Mouse (Mus musculus): Measurements from ENCODE around the gene Lingo3. TPM values are rescaled to one million over a fixed set of nuclear protein-coding genes. Genes with fewer than 3 reads are reported as not detected.
"Not testable (repeated sequence)": the region's sequence is repeated elsewhere in the genome, so short reads cannot be mapped to it uniquely, and the experiment has no call there.

The Lingo3 gene
- total RNA-seq, 1 experiment from 2014 or later, result 1.0 TPM

DNA sequence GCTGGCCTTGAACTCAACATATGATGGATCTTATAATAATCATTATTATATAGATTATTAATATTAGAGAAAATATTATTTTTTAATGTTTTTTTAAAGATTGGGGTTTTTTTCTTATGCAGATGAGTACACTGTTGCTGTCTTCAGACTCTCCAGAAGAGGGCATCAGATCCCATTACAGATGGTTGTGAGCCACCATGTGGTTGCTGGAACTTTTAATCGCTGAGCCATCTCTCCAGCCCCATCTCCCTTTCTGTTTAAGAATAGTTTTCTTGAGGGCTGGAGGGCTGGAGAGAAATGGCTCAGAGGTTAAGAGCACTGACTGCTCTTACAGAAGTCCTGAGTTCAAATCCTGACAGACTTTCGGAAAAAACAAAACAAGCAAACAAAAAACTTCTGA, 21.8 kb downstream of the Lingo3 start:
- DNase-seq, result peak; percentile 43

DNA sequence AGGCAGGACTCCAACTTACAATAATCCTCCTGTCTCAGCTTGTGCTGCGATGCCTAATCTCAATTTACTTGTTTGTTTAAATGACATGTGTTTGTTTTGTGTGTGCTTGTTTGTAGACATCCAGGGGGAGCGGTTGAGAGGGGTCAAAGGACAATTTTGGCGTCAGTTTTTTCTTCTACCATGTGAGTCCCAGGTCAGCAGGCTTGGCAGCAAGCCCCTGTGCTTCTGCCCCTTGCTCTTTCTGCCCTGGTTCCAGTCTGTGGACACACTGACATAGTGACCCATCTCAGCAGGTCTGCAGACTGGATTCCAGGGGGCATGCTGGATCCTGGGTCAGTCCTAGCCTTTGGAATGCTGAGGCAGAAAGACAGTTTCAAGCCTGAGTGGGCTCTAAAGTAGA, 24.4 kb downstream of the Lingo3 start:
- DNase-seq, result no peak

DNA sequence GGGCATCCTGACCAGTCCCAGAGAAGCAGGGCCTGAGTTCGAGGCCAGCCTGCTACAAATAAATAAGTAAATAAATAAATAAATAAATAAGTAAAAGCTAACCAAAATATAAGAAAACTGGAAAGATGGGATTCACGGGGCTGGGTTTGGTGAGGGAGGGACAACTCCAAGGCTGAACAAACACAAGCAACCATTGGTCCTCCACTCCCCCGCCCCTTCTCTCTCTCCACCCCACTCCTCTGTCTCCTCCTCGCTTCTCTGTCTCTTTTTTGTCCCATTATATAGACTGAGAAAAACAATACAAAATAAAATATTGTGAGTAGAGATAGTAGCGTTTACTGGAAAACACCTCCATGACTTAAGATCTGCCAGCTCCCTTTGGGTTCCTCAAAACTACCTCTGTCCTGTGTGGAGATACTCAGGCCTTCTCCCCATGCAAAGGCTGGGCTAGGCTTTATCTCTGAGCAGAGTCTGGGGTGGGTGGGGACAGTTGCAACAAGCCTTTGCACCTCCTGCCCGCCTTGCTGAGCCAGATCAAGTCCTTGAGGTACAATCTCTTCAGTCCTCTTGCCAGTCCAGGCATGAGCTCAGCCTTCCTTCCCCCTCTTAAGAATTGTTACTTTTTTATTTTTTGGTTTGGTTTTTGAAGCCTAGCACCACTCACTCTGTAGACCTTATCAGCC, 25.1 kb downstream of the Lingo3 start:
- no peak for DNase-seq

DNA sequence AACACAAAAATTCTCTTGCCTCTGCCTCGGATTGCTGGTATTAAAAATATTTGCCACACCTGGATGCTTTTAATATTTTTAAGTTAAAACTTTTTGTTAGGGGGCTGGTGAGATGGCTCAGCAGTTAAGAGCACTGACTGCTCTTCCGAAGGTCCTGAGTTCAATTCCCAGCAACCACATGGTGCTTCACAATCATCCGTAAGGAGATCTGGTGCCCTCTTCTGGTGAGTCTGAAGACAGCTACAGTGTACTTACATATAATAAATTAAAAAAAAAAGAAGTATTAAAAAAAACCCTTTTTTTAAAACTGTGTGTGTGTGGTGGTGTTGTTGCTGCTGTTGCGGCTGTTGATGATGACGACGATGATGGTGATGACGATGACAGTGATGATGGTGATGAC, 25.9 kb downstream of the Lingo3 start:
- not testable (repeated sequence) for DNase-seq

DNA sequence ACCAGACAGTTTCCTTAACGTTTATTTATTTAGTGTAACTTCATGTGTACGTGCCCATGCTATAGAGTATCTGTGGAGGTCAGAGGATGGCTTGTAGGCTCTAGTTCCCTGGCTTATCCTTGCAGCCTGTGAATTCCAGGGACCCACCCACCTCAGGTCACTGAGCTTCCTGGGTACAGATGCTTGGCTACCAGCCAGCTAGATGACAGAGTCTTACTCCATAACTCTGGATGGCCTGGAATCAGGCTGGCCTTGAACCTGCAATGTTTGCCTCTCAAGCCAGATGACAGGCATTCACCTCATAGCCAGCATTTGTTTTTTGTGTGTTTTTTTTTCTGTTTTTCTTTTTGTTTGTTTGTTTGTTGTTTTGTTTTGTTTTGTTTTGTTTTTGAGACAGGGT, 26.7 kb downstream of the Lingo3 start:
- peak; percentile 65 for DNase-seq

DNA sequence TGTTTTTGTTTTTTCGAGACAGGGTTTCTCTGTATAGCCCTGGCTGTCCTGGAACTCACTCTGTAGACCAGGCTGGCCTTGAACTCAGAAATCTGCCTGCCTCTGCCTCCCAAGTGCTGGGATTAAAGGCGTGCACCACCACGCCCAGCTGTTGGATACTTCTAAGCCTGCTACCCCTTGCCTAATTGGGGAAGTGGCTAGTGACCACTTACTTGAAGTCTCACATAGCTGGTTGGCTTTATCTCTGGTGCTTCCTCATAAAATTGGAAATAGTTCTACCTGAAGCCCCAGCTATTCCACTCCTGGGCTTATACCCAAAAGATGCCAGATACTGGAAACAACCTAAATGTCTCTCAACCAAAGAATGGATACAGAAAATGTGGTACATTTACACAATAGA, 27.5 kb downstream of the Lingo3 start:
- not testable (repeated sequence) for DNase-seq

DNA sequence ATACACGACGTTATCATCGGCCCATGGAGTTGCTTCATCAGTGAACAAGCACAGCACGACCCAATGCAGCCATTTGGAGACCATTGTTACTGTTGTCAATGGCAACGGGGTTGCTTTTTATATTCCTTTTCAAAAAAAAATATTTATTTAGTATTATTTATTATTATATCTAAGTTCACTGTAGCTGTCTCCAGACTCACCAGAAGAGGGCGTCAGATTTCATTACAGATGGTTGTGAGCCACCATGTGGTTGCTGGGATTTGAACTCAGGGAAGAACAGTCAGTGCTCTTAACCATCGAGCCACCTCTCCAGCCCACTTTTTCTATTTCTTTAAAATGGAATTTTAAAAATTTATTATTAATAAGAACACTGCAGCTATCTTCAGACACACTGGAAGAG, 29.0 kb downstream of the Lingo3 start:
- no peak for DNase-seq

DNA sequence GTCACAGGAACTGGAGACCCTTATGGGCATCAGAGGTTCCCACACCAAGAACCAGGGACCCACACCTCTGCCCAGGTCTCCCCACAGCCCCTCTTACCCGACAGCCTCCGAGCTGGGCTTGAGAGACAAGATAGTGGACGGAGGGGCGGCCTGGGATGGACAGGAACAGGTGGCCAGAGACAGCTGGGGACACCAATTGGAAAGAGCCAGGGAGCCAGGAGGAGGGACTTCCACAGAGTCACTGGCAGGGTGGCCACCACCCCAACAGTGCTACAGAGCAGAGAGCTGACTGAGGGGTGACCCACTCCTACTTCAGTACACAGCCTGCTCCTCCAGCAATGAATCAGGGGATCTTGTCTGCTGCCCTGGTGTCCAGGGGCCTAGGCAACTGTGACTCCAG, 30.5 kb downstream of the Lingo3 start, which contains the start of gene Jsrp1:
Gene Jsrp1 (minus strand): TSS at position 133 of the 400 bp plus-strand sequence.
- DNase-seq, result no peak

DNA sequence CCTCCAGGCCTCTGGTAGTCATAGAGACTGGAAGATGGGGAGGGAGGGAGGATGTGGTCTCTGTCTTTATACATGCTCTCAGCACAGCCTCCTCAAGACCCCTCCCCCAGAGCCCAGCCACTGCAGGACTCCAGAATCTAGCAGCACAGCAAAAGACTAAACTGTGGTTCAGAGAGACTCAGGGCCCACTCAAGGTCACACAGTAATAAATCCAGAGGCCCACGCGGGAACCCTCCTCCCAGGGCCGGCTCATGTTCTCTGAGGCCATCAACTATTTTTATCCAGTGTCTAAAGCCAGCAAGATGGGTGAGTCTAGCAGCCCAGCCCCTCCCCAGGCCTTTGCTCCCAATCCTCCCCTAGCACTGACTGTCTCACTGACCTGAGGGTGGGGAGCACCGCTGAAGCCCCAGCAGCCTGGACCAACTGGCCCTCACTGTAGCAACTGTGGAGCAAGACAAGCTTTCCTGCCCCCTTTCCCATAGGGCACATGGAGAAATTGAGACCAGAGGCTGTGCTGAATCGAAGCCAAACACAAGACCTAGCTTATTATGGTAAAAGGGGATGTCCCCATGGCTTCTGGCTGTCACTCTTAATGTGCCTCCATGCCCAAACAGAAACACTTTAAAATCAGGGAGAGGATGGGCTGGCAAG, 31.3 kb downstream of the Lingo3 start:
- DNase-seq, result peak; percentile 77

DNA sequence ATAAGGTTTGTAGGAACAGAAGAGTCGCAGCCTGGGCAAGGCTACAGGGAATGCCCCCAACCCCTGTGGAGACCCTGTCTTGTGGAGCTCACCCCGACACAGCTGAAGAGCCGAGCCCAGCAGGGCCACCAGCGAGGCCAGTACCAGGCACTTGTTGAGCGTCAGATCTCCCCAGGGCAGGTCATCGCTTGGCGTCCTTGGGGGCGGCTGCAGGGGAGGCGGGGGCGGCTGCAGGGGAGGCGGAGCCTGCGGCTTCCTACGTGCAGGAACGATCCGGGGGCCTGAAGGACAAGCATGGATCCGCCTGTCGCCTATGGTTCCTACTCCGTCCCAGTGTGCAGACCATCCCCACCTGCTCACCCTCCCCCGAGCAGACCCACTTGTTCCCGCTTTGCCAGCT, 33.8 kb downstream of the Lingo3 start:
- peak; percentile 80 for DNase-seq

DNA sequence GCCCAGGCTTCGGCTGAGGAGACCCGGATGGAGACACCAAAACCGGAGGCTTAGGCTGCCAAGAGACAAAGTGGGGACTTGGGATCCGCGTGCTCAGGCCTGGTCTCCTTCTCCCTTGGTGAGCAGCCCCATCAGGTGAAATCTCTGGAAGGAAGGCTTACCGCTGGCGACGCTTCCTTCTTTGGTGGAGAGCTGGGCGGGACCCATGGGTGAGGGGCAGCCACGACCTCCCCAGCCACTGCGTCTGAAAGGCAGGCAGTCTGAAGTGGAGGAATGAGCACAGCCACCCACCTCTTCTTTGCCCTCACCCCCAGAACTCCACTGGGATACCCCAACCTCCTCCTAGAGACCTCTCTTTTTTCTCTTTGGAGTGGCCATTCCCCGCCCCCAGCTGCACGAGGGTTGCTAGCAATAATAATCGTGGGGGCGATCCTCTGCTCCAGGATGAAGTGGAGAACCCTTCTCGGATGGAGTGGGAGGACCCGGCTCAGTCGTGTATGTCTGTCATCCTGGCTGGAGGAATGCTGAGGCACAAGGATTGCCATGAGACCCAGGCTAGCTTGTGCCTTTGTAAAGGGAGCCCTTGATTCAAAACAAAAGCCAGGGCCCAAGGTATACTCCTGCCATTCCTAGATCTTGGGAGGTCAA, 34.7 kb downstream of the Lingo3 start:
- peak; percentile 6 for DNase-seq

DNA sequence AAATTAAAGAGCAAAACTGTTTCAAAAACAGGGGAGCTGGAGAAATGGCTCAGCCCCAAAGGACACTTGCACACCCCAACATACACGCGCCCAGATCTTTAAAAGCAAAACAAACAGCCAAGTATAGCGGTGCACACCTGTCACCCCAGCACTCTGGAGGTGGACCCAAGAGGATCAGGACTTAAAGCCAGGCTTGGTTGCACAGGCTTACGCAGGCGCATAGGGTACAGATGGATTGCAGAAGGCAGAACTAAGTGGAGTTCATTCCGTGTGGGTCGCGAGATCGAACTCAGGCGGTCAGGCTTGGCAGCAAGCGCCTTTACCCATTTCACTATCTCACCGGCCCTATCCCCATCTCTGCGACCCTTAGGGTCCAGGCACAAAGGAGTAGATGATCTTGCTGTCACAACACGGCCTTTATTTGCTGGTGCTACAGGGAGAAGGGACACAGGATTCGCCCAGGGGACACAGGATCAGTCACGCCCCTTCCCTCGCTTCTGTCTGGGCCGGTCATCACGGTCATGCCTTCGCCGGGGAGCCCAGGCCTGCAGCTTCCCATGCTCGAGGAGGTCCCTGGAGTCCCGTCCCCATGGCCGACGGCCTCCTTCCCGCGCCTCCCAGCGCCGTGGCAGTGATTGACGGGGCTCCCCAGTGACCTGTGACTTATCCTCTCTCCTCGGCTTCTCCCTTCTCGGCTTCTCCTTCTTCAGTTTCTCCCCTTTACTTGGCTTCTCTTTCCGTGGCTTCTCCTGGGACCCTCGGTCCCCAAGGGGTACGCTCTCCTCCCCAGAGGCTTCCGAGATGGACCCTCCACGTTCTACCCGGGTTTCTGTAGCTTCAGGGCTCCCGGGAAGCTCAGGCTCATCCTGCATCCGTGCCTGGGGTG, 35.5 kb downstream of the Lingo3 start:
- DNase-seq, result peak; percentile 40

DNA sequence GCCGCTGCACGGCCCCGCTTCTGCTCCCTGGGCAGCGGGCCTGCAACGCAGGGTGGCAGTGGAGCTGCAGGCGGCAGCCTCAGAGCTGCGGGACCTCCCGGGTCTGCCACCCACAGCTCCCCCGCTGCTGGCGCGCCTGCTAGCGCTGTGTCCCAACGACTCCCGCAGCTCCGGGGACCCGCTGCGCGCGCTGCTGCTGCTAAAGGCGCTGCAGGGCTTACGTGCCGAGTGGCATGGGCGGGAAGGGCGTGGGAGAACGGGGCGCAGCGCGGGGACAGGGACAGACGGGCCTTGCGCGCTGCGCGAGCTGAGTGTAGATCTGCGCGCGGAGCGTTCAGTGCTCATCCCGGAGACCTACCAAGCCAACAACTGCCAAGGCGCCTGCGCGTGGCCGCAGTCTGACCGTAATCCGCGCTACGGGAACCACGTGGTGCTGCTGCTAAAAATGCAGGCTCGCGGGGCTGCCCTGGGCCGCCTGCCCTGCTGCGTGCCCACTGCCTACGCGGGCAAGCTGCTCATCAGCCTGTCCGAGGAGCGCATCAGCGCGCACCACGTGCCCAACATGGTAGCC, 36.7 kb downstream of the Lingo3 start:
- DNase-seq, result peak; percentile 84

DNA sequence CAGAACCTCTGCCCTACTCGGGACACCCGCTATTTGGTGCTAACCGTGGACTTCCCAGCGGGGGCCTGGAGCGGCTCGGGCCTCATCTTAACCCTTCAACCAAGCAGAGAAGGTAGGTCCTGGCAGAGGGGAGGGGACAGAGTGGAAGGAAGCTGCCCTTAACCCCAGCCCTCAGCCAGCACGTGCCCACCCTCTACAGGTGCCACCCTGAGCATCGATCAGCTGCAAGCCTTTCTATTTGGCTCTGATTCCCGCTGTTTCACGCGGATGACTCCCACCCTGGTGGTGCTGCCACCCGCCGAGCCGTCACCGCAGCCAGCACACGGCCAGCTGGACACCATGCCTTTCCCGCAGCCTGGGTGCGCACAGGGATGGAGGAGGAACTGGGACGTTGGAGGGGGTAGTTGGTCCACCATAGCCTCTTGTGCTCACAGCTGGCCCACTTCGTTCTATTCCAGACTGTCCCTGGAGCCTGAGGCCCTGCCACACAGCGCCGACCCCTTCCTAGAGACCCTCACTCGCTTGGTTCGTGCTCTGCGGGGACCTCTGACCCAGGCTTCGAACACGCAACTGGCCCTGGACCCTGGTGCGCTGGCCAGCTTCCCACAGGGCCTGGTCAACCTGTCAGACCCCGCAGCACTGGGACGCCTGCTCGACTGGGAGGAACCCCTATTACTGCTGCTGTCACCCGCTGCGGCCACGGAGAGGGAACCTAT, 37.3 kb downstream of the Lingo3 start:
- no peak for DNase-seq

DNA sequence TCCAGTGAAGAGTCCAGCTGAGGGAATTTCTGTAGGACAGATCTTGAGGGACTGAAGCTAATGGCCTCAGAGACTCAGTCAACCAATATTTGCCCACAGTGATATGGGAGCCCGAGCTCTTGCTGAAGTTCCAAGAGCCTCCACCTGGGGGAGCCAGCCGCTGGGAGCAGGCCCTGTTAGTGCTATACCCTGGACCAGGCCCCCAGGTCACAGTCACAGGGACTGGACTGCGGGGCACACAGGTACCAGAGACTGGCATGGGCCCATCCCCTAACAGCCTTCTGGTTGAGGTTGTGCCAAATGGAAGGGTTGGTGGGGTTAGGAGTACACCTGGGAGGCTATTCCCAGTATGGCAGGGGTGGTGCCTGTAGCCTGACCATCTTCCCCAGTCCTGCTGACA, 37.9 kb downstream of the Lingo3 start:
- peak; percentile 90 for DNase-seq

DNA sequence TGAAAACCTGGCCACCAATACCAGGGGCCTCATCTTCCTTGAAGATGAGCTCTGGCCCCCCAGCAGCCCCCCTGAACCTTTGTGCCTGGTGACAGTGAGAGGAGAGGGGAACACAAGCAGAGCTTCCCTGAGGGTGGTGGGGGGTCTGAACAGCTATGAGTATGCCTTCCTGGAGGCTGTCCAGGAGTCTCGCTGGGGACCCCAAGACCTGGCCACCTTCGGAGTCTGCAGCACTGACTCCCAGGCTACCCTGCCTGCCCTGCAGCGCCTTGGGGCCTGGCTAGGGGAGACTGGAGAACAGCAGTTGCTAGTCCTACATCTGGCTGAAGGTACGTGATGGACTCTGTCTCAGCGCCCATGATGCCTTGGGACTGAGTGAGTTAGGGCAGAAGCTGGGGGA, 38.5 kb downstream of the Lingo3 start:
- no peak for DNase-seq

DNA sequence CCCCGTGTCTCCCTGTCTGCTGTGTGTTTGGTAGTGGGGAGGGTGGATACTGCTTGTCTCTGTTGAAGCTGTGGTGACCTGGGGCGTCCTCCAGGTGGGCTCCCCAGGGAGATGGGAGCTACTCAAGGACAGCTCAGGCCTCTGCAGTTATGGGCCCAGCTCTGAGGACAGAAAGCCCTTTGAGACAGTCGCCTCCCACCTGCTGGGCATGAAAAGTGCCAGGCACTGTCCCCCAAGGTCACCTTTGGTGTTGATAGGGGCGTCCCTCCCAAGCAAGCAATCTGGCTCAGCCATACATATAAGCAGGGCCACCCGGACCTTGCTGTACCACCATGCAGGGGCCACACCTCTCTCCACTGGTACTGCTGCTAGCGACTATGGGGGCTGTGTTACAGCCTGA, 38.9 kb downstream of the Lingo3 start, which contains the start of gene Amh:
Gene Amh (plus strand): TSS at position 328 of the 400 bp plus-strand sequence.
- no peak for DNase-seq

DNA sequence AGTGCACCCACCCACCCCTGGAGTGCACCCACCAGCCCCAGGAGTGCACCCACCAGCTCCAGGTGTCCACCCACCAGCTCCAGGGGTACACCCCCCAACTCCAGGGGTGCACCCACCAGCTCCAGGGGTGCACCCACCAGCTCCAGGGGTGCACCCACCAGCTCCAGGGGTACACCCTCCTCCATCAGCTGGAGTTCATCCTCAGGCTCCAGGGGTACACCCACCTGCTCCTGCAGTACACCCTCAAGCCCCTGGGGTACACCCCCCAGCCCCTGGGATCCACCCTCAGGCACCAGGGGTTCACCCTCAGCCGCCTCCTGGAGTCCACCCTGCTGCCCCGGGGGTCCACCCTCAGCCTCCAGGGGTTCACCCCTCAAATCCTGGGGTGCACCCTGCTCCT, 39.5 kb downstream of the Lingo3 start:
- DNase-seq, result no peak

DNA sequence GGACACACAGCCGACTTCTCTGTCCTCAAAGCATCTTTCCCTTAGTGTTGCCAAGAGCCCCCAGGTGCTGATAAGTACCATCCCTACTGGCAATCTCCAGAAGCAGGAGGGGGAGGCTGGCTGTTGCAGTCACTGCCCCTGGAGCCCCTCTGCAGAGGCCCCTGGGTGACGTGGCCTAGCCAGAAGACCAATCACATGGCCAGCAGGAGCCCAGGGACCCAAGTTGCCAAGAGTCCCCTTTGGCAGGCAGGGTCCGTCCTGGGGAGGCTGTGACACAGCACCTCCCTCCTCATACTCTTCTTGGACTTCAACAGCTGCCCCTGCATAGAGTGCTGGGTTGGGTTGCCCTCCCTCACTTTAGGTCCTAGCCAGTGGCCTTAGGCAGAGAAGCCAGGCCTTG, 40.8 kb downstream of the Lingo3 start:
- DNase-seq, result no peak

DNA sequence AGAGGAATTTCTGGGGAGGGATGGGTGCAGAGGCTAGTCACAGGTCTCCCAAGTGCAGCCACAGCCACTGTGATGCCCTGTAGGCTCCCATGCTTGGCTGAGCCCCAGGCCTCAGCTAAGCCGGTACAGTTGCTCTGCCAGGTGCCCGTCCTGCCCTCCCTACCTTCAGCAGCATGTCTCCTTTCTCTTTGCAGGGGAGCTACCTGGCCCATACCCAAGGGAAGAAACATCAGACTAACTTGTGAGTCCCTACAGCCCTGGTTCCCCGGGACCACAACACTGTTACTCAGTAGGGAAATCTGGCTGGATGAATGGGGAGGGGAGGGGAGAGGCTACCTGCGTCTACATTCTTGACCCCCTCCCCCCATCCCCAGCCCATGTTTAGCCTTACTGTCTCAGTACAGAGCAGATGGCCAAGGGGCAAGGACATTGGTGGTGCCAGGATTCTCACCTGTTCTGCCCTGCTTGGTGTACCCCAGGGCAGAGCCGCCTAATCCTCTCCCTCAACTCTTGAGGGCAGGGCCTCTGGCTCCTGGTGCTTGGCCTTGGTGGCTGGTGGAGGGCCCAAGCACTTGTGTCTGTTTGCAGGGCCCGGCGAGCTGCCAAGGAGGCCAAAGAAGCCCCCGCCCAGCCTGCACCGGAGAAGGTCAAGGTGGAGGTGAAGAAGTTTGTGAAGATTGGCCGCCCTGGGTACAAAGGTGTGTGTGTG, 41.5 kb downstream of the Lingo3 start:
- DNase-seq, result no peak

DNA sequence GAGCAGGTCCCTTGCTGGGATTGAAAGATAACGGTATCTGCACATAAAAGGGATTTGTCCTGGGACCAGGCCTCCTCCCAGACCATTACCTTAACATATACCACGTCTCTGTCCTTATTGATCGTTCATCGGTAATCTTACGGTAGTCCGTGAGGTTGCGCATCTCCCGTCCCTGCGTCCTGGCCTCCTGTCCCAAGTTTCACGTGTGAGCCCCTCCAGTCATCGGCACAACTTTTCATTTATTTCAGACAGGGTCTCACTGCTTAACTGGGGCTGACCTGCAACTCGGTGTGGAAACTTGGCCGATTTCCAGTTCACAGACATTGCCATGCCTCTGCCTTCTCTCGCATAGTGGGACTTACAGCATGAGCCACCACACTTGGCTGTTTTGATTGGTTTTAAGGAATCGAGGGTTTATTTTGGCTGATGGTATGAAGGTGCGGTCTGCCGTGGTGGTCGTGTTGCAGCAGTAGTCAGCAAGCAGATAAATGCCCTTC, 44.7 kb downstream of the Lingo3 start:
- no peak for DNase-seq
